Mouse (Mus musculus) myocyte (in vitro differentiated cells): ENCODE results near the gene 1700092M07Rik. TPM values are rescaled to one million over a fixed set of nuclear protein-coding genes. Genes with fewer than 3 reads are reported as not detected.

Experiments
- H3K27me3 ChIP-seq: one replicate; pipeline ENCODE4 v1.6.1; 2011; ENCODE audit not compliant: control insufficient read depth, insufficient read depth, insufficient read length
- H3K36me3 ChIP-seq: one replicate; pipeline ENCODE4 v1.6.1; 2011; ENCODE audit not compliant: control insufficient read depth, insufficient read depth
- H3K4me2 ChIP-seq: one replicate; pipeline ENCODE4 v1.6.1; 2011; ENCODE audit warnings: low read depth, control low read depth
- H3K4me3 ChIP-seq: one replicate; pipeline ENCODE4 v1.5.1; 2011; ENCODE audit warnings: mild to moderate bottlenecking, control low read depth, moderate library complexity
- H3K79me2 ChIP-seq: one replicate; pipeline ENCODE4 v1.6.1; 2011; ENCODE audit not compliant: control insufficient read depth, insufficient read depth
- H3ac ChIP-seq: one replicate; pipeline ENCODE4 v1.6.1; 2011; ENCODE audit not compliant: control insufficient read depth, insufficient read length
- CEBPB ChIP-seq: IDR thresholded peaks from 2 replicates; pipeline ENCODE4 v1.6.1; 2011; ENCODE audit warnings: mild to moderate bottlenecking, moderate library complexity; ENCODE audit not compliant: poor library complexity, insufficient read depth, severe bottlenecking
- E2F4 ChIP-seq: IDR thresholded peaks from one replicate; pipeline ENCODE4 v1.6.1; 2011; ENCODE audit warnings: mild to moderate bottlenecking, control low read depth, moderate library complexity; ENCODE audit not compliant: insufficient read depth
- MAX ChIP-seq: IDR thresholded peaks from one replicate; pipeline ENCODE4 v1.6.1; 2011; ENCODE audit warnings: low read depth, mild to moderate bottlenecking, control low read depth
- MYOD1 ChIP-seq, 3 experiments: IDR thresholded peaks; one replicate each; pipeline ENCODE4 v1.6.1; 2011; ENCODE audit warnings: control low read depth in 2 of 3, low read depth in 2 of 3, mild to moderate bottlenecking in 2 of 3, moderate library complexity in 1 of 3; ENCODE audit not compliant: insufficient read length in 2 of 3, control insufficient read depth in 1 of 3
- MYOG ChIP-seq, 3 experiments: IDR thresholded peaks; one replicate each; pipeline ENCODE4 v1.6.1; 2011; ENCODE audit warnings: control low read depth in 2 of 3, low read depth in 2 of 3, mild to moderate bottlenecking in 2 of 3; ENCODE audit not compliant: insufficient read length in 2 of 3, control insufficient read depth in 1 of 3, insufficient read depth in 1 of 3
- POLR2A ChIP-seq: IDR thresholded peaks from one replicate; pipeline ENCODE4 v1.6.1; 2011; ENCODE audit warnings: low read depth, mild to moderate bottlenecking, control low read depth, moderate library complexity; ENCODE audit not compliant: insufficient read length
- POLR2AphosphoS2 ChIP-seq: IDR thresholded peaks from one replicate; pipeline ENCODE4 v1.6.1; 2011; ENCODE audit warnings: low read depth, control low read depth; ENCODE audit not compliant: insufficient read length
- REST ChIP-seq: IDR thresholded peaks from one replicate; pipeline ENCODE4 v1.6.1; 2011; ENCODE audit warnings: mild to moderate bottlenecking, control low read depth, moderate library complexity; ENCODE audit not compliant: insufficient read depth, insufficient read length
- SRF ChIP-seq: IDR thresholded peaks from one replicate; pipeline ENCODE4 v1.6.1; 2011; ENCODE audit warnings: low read depth; ENCODE audit not compliant: control insufficient read depth, insufficient read length
- TCF12 ChIP-seq: IDR thresholded peaks from one replicate; pipeline ENCODE4 v1.6.1; 2011; ENCODE audit warnings: mild to moderate bottlenecking, control low read depth; ENCODE audit not compliant: poor library complexity, insufficient read depth, severe bottlenecking
- TCF3 ChIP-seq: IDR thresholded peaks from one replicate; pipeline ENCODE4 v1.6.1; 2011; ENCODE audit warnings: low read depth, control low read depth; ENCODE audit not compliant: insufficient read length
- USF1 ChIP-seq: IDR thresholded peaks from one replicate; pipeline ENCODE4 v1.6.1; 2011; ENCODE audit warnings: low read depth, mild to moderate bottlenecking, control low read depth, moderate library complexity
- polyA plus RNA-seq: library from polyadenylated mRNA; unstranded; fragments of >200 nt; fragmentation: generic; extraction: Trizol; gene quantifications from one replicate; pipeline ENCODE4 v1.2.1, GENCODE M21; 2012; ENCODE audit warnings: missing spikeins

1700092M07Rik gene
- polyA plus RNA-seq, 1 experiment, result 0.94 TPM

DNA sequence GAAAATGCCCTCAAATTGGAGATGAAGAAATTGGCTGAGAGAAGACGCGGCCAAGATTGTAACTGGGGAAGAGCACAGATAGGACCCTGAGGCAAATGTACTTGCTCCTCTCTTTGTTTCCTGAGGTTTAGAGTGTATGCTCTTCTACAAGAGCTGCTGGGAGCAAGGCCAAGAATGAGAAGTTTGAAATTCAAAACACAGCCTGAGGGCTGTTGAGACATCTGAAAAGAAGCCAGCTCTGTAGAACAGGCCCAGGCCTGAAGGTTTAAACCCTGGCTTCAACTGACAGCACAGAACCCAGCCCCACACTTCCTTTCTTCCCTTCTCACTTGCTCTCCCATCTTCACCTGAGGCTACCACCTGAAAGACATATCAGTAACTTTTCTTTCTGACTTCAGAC, 30.5 kb upstream of the 1700092M07Rik start:
- H3K4me2 ChIP-seq, result peak overlapping the region; percentile 95
- H3K27me3 ChIP-seq, result no peaks in the 10 kb centered on the region
- TF ChIP-seq POLR2AphosphoS2 (peak; percentile 42), MYOG (IDR thresholded peaks at IDR 0.05; ENCODE audit: control insufficient read depth in 1 of 3, insufficient read depth in 1 of 3, insufficient read length in 2 of 3, low read depth in 2 of 3) (no peak), E2F4 (no peak)
- peaks cover 59% of the 10 kb centered on the region for H3K36me3 ChIP-seq
- H3K79me2 ChIP-seq, result peaks cover 56% of the 10 kb centered on the region
- no peak overlapping the region for H3ac ChIP-seq
- peak overlapping the region; percentile 93 for H3K4me3 ChIP-seq

GRCm38 (mm10) chr19:8711506-8711905, 29.0 kb upstream of the 1700092M07Rik start:
- H3K79me2 ChIP-seq, result peaks cover 60% of the 10 kb centered on the region
- peak overlapping the region; percentile 93 for H3K4me3 ChIP-seq
- H3K36me3 ChIP-seq, result peaks cover 59% of the 10 kb centered on the region
- TF ChIP-seq TCF3 (no peak), POLR2AphosphoS2 (peak; percentile 78), REST (no peak), CEBPB (no peak), SRF (no peak), POLR2A (peak; percentile 18)
- no peaks in the 10 kb centered on the region for H3K27me3 ChIP-seq
- peak overlapping the region; percentile 95 for H3K4me2 ChIP-seq
- peak overlapping the region; percentile 36 for H3ac ChIP-seq

- peaks cover 65% of the 10 kb centered on the region for H3K79me2 ChIP-seq
- TF ChIP-seq POLR2AphosphoS2, result peak; percentile 34
- no peak for TF ChIP-seq E2F4
- no peaks in the 10 kb centered on the region for H3K27me3 ChIP-seq
- H3K36me3 ChIP-seq, result peaks cover 54% of the 10 kb centered on the region
- peak overlapping the region; percentile 93 for H3K4me3 ChIP-seq
- H3ac ChIP-seq, result peak overlapping the region; percentile 68
- peak overlapping the region; percentile 95 for H3K4me2 ChIP-seq
Observed at GRCm38 (mm10) chr19:8711949-8712869, 28.3 kb upstream of the 1700092M07Rik start.

DNA sequence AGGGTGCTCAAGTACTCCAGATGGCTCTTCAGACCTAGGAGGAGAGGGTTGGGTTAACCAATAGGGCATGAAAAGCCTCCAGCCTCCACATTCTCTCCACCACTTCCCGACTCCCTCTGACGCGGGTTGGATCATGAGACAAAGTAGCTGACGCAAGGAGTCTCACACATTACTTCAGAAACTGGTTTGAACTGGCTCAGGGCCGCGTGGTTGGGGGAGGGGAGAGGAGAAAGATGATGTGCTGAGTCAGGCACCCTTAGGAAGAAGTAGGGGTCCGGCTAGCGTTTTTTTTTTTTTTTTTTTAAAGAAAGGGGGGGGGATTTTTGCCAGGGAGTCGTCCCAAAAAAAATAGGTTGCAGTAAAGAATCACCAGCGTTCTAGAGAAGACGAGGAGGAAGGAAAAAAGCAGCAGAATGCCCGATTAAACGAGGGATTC, 27.6 kb upstream of the 1700092M07Rik start:
- TF ChIP-seq CEBPB, result peak; percentile 92
- peak; percentile 91 for TF ChIP-seq MAX
- no peak for TF ChIP-seq SRF
- TF ChIP-seq POLR2AphosphoS2, result peak; percentile 55
- no peak for TF ChIP-seq TCF12
- TF ChIP-seq E2F4, result no peak

DNA sequence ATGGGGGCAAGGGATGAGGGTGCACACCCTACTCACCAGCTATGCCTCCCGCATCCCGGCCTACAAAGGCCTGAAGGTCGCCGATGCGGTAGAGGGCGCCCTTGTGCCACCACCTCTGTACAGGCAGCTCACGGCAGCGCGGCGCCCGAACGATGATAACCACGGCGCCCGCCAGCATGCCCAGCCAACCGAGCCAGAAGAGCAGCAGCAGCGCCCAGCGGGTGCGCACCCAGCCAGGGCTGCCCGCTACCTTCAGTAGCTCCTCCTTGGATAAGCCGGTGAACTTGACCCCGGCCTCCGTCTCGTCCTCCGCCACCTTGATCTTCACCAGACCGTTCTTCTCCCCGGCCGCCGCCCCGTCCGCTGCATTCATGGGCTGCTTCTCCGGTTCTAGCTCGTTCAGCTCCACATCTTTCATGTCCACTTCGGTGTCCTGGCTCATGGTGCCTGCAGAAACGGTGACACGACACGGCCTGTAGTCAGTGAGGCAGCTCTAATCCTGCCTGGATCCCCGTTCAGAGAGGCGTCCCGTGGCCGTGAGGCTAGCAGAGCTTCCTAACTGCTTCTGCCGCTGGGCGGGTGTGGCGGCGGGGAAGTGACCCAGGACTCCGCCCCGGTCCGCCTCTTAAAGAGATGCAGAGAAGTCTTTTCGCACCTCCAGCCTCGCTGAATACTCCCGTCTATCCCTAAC, 27.1 kb upstream of the 1700092M07Rik start:
- peak overlapping the region; percentile 68 for H3ac ChIP-seq
- H3K4me3 ChIP-seq, result peak overlapping the region; percentile 93
- TF ChIP-seq POLR2AphosphoS2 (peak; percentile 100), POLR2A (peak; percentile 97), USF1 (no peak), E2F4 (no peak), CEBPB (no peak), MAX (no peak), MYOD1 (IDR thresholded peaks at IDR 0.05; ENCODE audit: control insufficient read depth in 1 of 3, insufficient read length in 2 of 3, low read depth in 2 of 3) (peak in 1 of 3 experiments; percentile 6), SRF (peak; percentile 11)

More for the DNA sequence above, 27.6 kb upstream of the 1700092M07Rik start:
- H3K4me2 ChIP-seq, result peak overlapping the region; percentile 95
- no peaks in the 10 kb centered on the region for H3K27me3 ChIP-seq
- H3K36me3 ChIP-seq, result peaks cover 47% of the 10 kb centered on the region
- H3ac ChIP-seq, result peak overlapping the region; percentile 68
- H3K79me2 ChIP-seq, result peaks cover 70% of the 10 kb centered on the region
- H3K4me3 ChIP-seq, result peak overlapping the region; percentile 93

More for the DNA sequence above, 27.1 kb upstream of the 1700092M07Rik start:
- H3K27me3 ChIP-seq, result no peaks in the 10 kb centered on the region
- peaks cover 42% of the 10 kb centered on the region for H3K36me3 ChIP-seq
- H3K79me2 ChIP-seq, result peaks cover 70% of the 10 kb centered on the region
- peak overlapping the region; percentile 80 for H3K4me2 ChIP-seq
